Mouse (Mus musculus) Muller cell, postnatal 12 days (primary cell): Measurements from ENCODE around the gene Pik3r2.

ENCODE experiments used
- DNase-seq: peaks from one replicate; pipeline ENCODE4 v3.0.0-alpha.2; 2015; ENCODE audit errors: inconsistent ontology term

The Pik3r2 gene

DNA sequence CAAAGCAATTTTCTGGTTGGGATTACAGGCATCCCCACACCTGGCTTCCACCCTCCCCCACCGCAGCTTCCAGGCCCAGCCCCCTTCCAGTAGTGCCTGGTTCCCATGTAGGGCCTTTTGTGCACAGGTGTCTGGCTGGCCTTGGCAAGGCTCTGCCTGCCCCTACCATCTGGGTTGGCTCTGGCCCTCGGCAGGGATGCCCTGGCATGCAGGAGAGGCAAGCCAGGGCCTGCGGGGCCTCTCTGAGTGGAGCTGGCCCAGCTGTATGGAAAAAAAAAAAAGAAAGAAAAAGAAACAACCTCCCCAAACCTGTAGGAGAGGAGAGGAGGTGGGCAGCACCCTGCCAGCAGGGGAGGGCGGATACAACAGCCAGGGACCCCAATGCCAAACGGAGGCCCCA is 3.1 kb downstream of the Pik3r2 start:
- DNase-seq, result peak; percentile 56

DNA sequence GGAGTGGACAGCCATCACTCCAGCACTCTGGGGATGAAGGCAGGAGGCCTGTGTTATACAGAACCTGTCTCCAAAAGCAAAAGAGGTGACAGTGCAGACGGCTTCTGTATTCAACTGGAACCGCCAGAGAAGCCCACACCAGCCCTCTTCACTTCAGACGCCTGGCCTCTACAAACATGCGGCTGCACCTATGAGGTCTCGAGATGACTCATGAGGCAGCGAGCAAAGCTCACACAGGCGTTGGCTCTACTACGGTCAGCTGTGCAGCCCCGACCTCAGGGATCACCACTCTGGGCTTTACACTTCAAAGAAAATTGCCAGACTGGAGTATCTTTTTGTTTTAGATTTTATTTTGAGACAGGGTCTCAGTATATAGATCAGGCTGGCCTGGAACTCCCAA is 3.6 kb downstream of the Pik3r2 start:
- DNase-seq, result no peak

DNA sequence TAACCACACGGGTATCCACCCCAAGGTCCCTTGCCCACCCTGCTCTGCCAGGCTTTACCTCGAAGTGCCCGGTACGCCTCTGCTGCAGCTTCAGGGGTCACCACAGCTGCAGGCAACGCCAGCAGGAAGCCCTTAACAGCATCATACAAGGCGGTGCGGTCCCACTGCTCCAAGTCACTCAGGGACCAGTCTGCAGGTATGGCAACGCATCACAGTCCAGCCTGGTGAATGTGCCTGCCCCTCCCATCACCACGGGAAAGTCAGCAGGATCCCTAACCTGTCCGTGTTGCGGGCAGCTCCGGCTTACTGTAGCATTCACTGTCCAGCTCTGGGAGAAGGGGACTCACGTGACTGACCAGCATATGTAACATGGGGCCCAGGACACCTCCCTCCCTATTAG is 4.4 kb downstream of the Pik3r2 start:
- no peak for DNase-seq

GRCm38 (mm10) chr8:70771217-70771616 is 5.3 kb downstream of the Pik3r2 start:
- no peak for DNase-seq

GRCm38 (mm10) chr8:70770748-70771147 is 5.8 kb downstream of the Pik3r2 start:
- DNase-seq, result no peak

DNA sequence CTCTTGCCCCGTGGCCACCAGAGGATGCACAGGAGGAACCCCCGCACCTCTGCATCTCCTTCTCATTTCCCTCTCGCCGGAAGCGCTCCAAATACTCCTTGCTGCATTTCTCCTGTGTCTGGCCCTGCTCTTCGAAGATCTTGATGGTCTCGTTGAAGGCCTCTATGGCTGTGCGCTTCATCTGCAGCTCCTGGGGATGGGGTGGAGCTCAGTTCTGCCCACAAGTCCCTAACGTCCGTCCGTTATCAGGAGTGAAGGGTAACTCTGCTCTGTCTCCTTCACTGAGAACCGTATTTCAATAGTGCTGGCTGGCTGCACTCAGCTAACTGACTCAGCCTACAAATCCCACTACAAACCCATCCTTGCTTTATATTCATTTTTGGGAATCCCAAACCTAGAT is 6.7 kb downstream of the Pik3r2 start:
- DNase-seq, result no peak

GRCm38 (mm10) chr8:70769359-70769758 is 7.2 kb downstream of the Pik3r2 start:
- peak; percentile 90 for DNase-seq

DNA sequence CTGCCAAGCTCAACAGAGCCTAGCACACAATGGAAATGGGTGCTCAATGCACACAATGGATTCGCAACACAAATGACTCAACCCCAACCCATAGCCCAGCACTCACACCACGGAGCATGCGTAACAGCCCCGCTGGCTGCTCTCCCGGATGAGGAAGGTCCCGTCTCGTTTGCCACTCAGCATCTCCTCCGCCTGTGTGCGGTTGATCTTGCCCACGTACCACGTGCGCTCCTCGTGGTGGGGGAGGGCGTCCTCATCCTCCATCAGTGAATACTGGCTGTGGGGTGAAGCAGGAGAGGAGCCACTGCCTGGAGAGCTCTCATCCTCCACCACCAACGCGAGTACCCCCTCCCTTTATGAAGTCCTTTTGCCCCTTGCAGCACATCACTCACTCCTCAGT is 7.6 kb downstream of the Pik3r2 start:
- DNase-seq, result no peak

- DNase-seq, result no peak
Measured at GRCm38 (mm10) chr8:70768231-70768776, 8.2 kb downstream of the Pik3r2 start.

DNA sequence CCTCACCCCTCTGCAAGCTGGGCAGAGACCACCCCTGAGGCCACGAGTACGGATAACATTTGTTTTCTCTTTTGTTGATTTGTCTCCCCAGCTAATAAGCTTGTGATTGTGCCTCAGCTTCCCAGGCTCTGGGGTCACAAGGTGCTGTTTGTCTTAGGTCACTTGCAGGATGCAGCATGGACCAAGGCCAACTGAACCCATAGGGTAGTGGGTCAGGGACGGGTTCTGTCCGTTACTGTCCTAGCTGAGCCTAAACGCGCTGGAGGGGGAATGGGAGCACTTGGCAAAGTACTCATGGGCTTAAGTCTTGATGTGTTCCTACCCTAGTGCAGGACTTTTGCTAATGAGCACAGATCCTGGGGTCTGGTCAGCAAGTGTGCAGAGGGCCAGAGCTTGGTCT is 9.0 kb downstream of the Pik3r2 start:
- no peak for DNase-seq

DNA sequence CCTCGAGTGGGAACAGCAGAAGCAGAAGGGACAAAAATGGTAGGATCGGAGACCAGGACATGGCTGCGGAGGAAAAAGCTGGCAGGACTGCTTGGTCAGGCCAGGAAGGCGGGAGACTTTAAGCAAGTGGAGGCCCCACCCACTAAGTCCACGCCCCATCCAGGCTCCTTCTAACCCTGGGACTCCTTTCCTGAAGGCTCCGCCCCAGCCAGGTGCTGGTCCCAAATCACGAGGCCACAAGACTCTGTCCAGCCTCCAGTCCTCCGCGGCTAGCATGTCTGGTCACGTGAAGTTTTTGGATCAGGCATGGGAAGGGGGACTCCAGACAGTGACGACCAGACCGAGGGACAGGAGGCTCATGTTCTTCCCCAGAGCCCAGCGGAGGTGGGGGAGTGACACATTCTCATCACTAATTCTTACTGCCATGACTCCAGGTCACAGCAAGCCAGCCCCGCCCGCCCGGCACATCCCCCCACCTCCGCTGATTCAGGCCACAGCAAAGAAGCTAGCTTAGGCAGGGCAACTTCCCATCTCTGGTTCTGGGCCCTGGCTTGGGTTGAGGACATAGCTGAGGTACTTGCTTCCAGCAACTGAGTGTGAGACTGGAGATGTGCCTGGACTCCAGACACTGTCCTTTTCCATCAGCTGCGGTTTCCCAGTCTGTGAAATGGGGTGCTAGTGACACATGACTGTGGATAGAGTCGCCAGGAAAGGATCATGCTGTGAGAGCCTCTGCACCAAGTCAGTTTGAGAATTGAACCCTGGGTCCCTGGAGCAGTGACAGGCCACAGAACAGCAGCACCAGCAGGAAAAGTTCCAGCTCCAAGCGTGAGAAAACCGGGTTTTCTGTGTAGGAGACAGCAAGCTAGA is 9.7 kb downstream of the Pik3r2 start:
- DNase-seq, result peak; percentile 85

GRCm38 (mm10) chr8:70765838-70766570 is 10.5 kb downstream of the Pik3r2 start:
- peak; percentile 71 for DNase-seq

GRCm38 (mm10) chr8:70765329-70765728 is 11.2 kb downstream of the Pik3r2 start:
- no peak for DNase-seq

GRCm38 (mm10) chr8:70764676-70765075 is 11.8 kb downstream of the Pik3r2 start:
- DNase-seq, result no peak

DNA sequence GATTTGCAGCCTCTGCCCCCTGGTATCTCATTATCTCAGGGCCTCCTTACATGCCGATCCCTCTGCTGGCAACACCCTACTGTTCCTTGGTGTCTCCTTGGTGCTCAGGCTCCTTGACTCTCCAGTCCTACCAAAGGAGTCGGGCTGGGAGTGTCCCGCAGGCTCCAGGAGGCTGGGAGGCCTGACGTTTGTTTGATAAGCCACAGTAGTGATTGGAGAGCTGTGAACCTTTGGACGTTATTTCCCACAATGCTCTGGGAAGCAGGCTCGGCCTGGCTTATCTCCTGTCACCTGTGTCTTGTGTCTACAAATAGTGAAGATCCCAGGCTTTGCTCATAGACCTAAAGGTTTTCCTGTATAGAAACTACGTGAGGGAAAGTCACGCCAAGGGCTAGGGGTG is 12.5 kb downstream of the Pik3r2 start:
- DNase-seq, result no peak

- no peak for DNase-seq
Measured at GRCm38 (mm10) chr8:70763354-70763753, 13.2 kb downstream of the Pik3r2 start.

DNA sequence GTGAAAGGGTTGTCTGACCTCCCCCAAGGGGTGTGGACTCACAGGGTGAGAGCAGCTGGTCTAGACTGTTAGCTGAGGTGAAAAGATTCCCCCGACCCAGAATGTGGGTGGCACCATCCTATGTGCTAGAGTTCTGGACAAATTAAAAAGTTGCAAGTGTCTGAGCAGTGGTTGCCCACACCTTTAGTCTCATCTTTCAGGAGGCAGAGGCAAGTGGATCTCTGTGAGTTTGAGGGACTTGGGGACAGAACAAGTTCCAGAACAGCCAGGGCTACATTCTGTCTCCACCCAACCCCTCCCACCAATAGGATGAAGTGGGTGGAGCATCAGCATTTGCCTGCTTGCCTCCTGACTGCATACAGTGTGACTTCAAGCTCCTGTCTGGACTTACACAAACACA is 14.4 kb downstream of the Pik3r2 start:
- no peak for DNase-seq

DNA sequence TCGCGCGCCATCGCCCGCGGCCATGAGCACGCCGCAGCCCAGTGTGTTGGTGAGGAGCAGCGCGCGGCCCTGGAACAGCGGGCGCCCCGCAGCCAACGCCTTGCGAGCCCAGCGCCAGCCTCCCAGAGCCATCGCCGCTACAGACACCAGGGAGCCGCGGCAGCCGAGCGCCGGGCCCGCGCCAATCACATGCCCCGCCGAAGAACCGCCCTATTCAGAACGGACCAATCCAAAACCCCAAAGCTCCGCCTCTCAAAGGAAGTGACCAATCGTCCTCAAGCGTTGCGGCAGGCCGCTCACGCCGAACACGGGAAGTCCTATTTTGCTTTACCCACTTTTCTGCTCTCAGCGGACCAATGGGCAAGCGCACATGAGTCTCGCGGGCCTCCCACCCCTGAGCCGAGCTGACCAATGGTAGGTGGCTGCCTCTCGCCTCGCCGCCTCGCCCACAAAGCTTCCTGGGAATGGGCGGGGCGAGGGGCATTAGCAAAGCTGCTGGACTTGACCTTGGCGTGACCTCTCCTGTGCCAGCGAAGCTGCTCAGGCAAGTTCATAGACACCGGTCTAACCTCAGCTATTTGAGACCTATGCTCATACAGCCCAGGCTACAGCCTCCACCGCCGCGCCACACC is 15.6 kb downstream of the Pik3r2 start, which contains the start of gene Mpv17l2:
Mpv17l2 (minus strand) TSS at position 172 of the 632 bp plus-strand sequence.
- DNase-seq, result peak; percentile 98

- no peak for DNase-seq
Measured at GRCm38 (mm10) chr8:70760350-70760749, 16.2 kb downstream of the Pik3r2 start.

DNA sequence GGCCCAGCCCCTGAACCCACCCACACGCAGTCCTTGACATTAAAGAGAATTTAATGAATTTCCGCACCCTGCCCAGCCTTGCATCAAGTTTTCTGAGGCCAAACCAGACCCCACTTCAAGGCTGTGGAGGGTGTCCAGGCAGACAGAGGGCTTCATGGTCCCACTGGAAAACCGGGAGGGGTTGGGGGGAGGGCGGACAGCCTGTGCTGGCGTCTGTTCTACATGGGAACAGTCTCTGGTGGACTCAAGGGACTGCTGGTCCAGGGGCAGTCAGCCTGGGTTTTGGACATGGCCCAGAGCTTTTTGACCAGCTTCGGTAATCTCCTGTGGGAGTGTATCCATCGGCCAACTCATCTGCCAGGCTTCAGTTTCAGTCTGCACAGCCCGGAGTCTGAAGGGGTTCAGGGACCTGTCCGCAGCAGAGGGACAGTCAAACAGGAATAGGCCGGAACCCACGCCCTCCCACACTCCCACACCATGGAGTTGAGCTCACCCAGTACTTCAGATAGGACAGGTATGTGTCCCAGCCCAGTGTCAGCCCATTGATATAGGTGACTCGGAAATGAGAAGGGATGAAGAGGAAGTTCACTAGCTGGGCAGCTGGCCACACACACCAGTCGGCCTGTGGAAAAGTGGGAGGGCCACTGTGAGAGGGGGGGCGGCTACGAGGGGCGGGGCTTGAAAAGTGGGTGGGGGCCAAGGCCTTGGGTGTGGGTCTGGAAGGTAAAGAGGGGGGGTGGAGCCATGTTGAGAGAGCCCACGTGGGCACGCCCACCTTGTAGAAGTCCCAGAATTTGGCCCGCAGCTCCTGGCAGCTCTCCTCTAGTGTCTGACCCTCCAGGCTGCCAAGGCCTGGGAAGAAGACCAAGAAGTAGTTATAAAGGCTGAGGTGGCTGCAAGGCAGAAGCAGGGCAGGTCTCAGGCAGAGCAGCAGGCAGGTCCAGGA is 17.6 kb downstream of the Pik3r2 start:
- no peak for DNase-seq

GRCm38 (mm10) chr8:70758308-70758615 is 18.3 kb downstream of the Pik3r2 start:
- DNase-seq, result no peak
